Comparison of ENCODE assay signal across 10 mouse cellular contexts in genomic region chr11:64436791-64437298, GRCm38 (mm10). TPM values are rescaled to one million over a fixed set of nuclear protein-coding genes. Genes with fewer than 3 reads are reported as not detected.
DNase-seq lines count a peak whose midpoint lies in the region; ATAC-seq and TF ChIP-seq lines count a peak whose summit lies in the region.
"Had no signal": no experiment of that assay in that cellular context is flagged by ENCODE, and none has a peak within 500 bp of the region (broad histone marks: within the 10 kb centered on the region; RNA-seq: fewer than 3 reads in every experiment).

No protein-coding gene starts in this region.

- TF ChIP-seq EP300 in stomach, postnatal 0 days (optimal IDR thresholded peaks at IDR 0.05): no peak

- H3K4me1 ChIP-seq in neural tube, embryonic 11.5 days (ENCODE audit: control insufficient read depth, insufficient read depth, low read length): 0 out of 2 replicates have a peak, but pooled peaks cover 2% of the 10 kb centered on the region
- peaks cover 14% of the 10 kb centered on the region for H3K4me1 ChIP-seq in liver, embryonic 13.5 days (replicated peaks)
- peaks cover 2% of the 10 kb centered on the region; the same call in 1 of the 2 replicates for H3K4me1 ChIP-seq in stomach, postnatal 0 days (replicated peaks; ENCODE audit: control insufficient read depth, insufficient read depth)

- no peaks in the 10 kb centered on the region for H3K27me3 ChIP-seq in neural tube, embryonic 11.5 days (ENCODE audit: control insufficient read depth, insufficient read depth, low read length)
- H3K27me3 ChIP-seq in liver, embryonic 13.5 days: peaks cover 45% of the 10 kb centered on the region
- no peaks in the 10 kb centered on the region for H3K27me3 ChIP-seq in stomach, postnatal 0 days (ENCODE audit: control insufficient read depth, insufficient read depth, low read length)

- H3K27ac ChIP-seq in neural tube, embryonic 11.5 days (ENCODE audit: low read depth, low read length): no peak overlapping the region
- H3K27ac ChIP-seq in liver, embryonic 13.5 days: no peak overlapping the region
- no peak overlapping the region for H3K27ac ChIP-seq in stomach, postnatal 0 days (replicated peaks)

- H3K4me2 ChIP-seq in neural tube, embryonic 11.5 days (ENCODE audit: low read depth): peak overlapping the region; percentile 97
- peak overlapping the region; percentile 72 for H3K4me2 ChIP-seq in liver, embryonic 13.5 days
- peak overlapping the region; percentile 98 for H3K4me2 ChIP-seq in stomach, postnatal 0 days (replicated peaks; ENCODE audit: low read depth)

- DNase-seq in embryo, embryonic 10.5 days (ENCODE audit: low spot score): peak; percentile 36
- no peak for DNase-seq in embryo, embryonic 10 days (ENCODE audit: low spot score)
- DNase-seq in neural tube, embryonic 11.5 days (ENCODE audit: low spot score): no peak
- no peak for DNase-seq in neural tube, embryonic 10.5 days (ENCODE audit: extremely low spot score, low spot score)
- DNase-seq in liver, embryonic 13.5 days: no peak
- no peak for DNase-seq in stomach, postnatal 0 days (ENCODE audit: low spot score)
- no peak for DNase-seq in layer of hippocampus, postnatal 14 days (ENCODE audit: low spot score in 2 of 2)
- DNase-seq: cerebellum, adult 9-11 months had no signal

- H3K9me3 ChIP-seq in neural tube, embryonic 11.5 days (ENCODE audit: control insufficient read depth, low read length): no peaks in the 10 kb centered on the region
- H3K9me3 ChIP-seq in liver, embryonic 13.5 days (replicated peaks): no peaks in the 10 kb centered on the region
- no peaks in the 10 kb centered on the region for H3K9me3 ChIP-seq in stomach, postnatal 0 days (ENCODE audit: control insufficient read depth, low read length)

- ATAC-seq in neural tube, embryonic 11.5 days (ENCODE audit: insufficient read depth, low FRiP score, low TSS enrichment): no peak
- ATAC-seq in liver, embryonic 13.5 days (ENCODE audit: low read depth): no peak
- ATAC-seq in stomach, postnatal 0 days (ENCODE audit: low FRiP score, low TSS enrichment): no peak
- ATAC-seq in granulocyte monocyte progenitor cell, adult 5-6 weeks (replicated peaks; ENCODE audit: poor library complexity, severe bottlenecking): no peak

- H3K4me3 ChIP-seq in neural tube, embryonic 11.5 days (ENCODE audit: low read depth, low read length): peak overlapping the region; percentile 62
- peak overlapping the region; percentile 54 for H3K4me3 ChIP-seq in liver, embryonic 13.5 days (replicated peaks)
- H3K4me3 ChIP-seq in stomach, postnatal 0 days (ENCODE audit: low read depth, low read length): peak overlapping the region; percentile 55
- H3K4me3 ChIP-seq: megakaryocyte, embryonic 14.5 days had no signal

- peak overlapping the region; percentile 82 for H3K9ac ChIP-seq in neural tube, embryonic 11.5 days (ENCODE audit: low read length)
- no peak overlapping the region for H3K9ac ChIP-seq in liver, embryonic 13.5 days
- H3K9ac ChIP-seq in stomach, postnatal 0 days (ENCODE audit: low read length): peak overlapping the region; percentile 69

- no peaks in the 10 kb centered on the region for H3K36me3 ChIP-seq in neural tube, embryonic 11.5 days (ENCODE audit: control insufficient read depth, insufficient read depth, low read length)
- no peaks in the 10 kb centered on the region for H3K36me3 ChIP-seq in liver, embryonic 13.5 days
- H3K36me3 ChIP-seq in stomach, postnatal 0 days (ENCODE audit: control insufficient read depth, insufficient read depth, low read length): no peaks in the 10 kb centered on the region

- TF ChIP-seq CTCF in stomach, postnatal 0 days (IDR thresholded peaks at IDR 0.05; ENCODE audit: low read depth): no peak

- WGBS in neural tube, embryonic 11.5 days: 15% methylated on average over 5 of the region's 5 CpGs
- 22% methylated on average over 5 of the region's 5 CpGs for WGBS in liver, embryonic 13.5 days (ENCODE audit: insufficient replicate concordance)
- 36% methylated on average over 5 of the region's 5 CpGs for WGBS in stomach, postnatal 0 days

RNA-seq across cellular contexts. Expression of gene F930015N05Rik, which starts 0.4 kb away (rescaled TPM):
- 1.6 and 1.8 TPM in 2 replicates for polyA plus RNA-seq in neural tube, embryonic 11.5 days (2014; fragmentation: Nextera tagmentation; extraction: Ambion mirVana)
- 0.09 and 0.20 TPM in 2 replicates for polyA plus RNA-seq in liver, embryonic 13.5 days (2015; fragmentation: Nextera tagmentation; extraction: Ambion mirVana)
- polyA plus RNA-seq in stomach, postnatal 0 days (2015; fragmentation: Nextera tagmentation; extraction: Ambion mirVana): 0.27 and 0.41 TPM in 2 replicates
- total RNA-seq in layer of hippocampus, postnatal 14 days (2021): not detected
- total RNA-seq in granulocyte monocyte progenitor cell, adult 5-6 weeks (2014; fragmentation: Nextera tagmentation): not detected in 2 replicates
- total RNA-seq in granulocyte monocyte progenitor cell, adult 5-6 weeks (2017): not detected in 2 replicates

RNA-seq across cellular contexts. Expression of gene Hs3st3a1, which starts 1.7 kb away (rescaled TPM):
- 3.0 and 3.6 TPM in 2 replicates for polyA plus RNA-seq in neural tube, embryonic 11.5 days (2014; fragmentation: Nextera tagmentation; extraction: Ambion mirVana)
- 0.14 and 0.17 TPM in 2 replicates for polyA plus RNA-seq in liver, embryonic 13.5 days (2015; fragmentation: Nextera tagmentation; extraction: Ambion mirVana)
- 0.28 and 0.30 TPM in 2 replicates for polyA plus RNA-seq in stomach, postnatal 0 days (2015; fragmentation: Nextera tagmentation; extraction: Ambion mirVana)
- under 1 TPM; 0.18 to 0.36 TPM for total RNA-seq in layer of hippocampus, postnatal 14 days (2021)
- not detected in 2 replicates for total RNA-seq in granulocyte monocyte progenitor cell, adult 5-6 weeks (2014; fragmentation: Nextera tagmentation)
- total RNA-seq in granulocyte monocyte progenitor cell, adult 5-6 weeks (2017): not detected in 2 replicates
